33 mouse cellular contexts compared by ENCODE assay signal in genomic region chr3:134184042-134184441, GRCm38 (mm10). TPM values are rescaled to one million over a fixed set of nuclear protein-coding genes. Genes with fewer than 3 reads are reported as not detected.
DNase-seq lines count a peak whose midpoint lies in the region; ATAC-seq and TF ChIP-seq lines count a peak whose summit lies in the region.
"Had no signal": no experiment of that assay in that cellular context is flagged by ENCODE, and none has a peak within 500 bp of the region (broad histone marks: within the 10 kb centered on the region; RNA-seq: fewer than 3 reads in every experiment).

No protein-coding gene starts in this region.

- DNase-seq in embryo, embryonic 11 days = peak; percentile 26
- no peak for DNase-seq in embryo, embryonic 10 days (ENCODE audit: low spot score)
- peak; percentile 79 for DNase-seq in embryonic facial prominence, embryonic 11.5 days (ENCODE audit: low spot score)
- peak; percentile 33 for DNase-seq in forelimb bud, embryonic 11.5 days (ENCODE audit: low read depth, low spot score)
- no peak for DNase-seq in ovary, postnatal 10 days (ENCODE audit: low spot score)
- DNase-seq in midbrain, postnatal 0 days (ENCODE audit: low spot score) = no peak
- DNase-seq: adrenal gland, adult 8-10 months; adrenal gland, postnatal 25 days; cerebellum, adult 11-12 months; cerebellum, adult 8-10 months; cerebellum, postnatal 14 days; forebrain, postnatal 0 days; gastrocnemius, postnatal 10 days; gastrocnemius, postnatal 36 days; heart, adult 2 months; heart, postnatal 14 days; heart, postnatal 4 days; kidney, adult 18-20 months; kidney, adult 9 months had no signal

- ATAC-seq in embryonic facial prominence, embryonic 11.5 days (replicated peaks; ENCODE audit: insufficient number of reproducible peaks, low FRiP score, low TSS enrichment, low read depth) = peak; percentile 67
- ATAC-seq in midbrain, postnatal 0 days (ENCODE audit: low FRiP score) = no peak
- ATAC-seq: activated CD4-positive, CD25-positive, alpha-beta regulatory T cell, adult 4 months; CD4-positive, CD25-positive, alpha-beta regulatory T cell, adult 4 months; forebrain, embryonic 14.5 days; forebrain, postnatal 0 days; hindbrain, postnatal 0 days; inflammation-experienced regulatory T-cells, adult 6 months; intestine, embryonic 16.5 days had no signal

- no peaks in the 10 kb centered on the region for H3K4me1 ChIP-seq in embryonic facial prominence, embryonic 11.5 days (ENCODE audit: control insufficient read depth, insufficient read depth, low read length)
- no peaks in the 10 kb centered on the region for H3K4me1 ChIP-seq in midbrain, postnatal 0 days (ENCODE audit: insufficient read depth, low read length)
- H3K4me1 ChIP-seq: heart, embryonic 10.5 days had no signal

- no peaks in the 10 kb centered on the region for H3K36me3 ChIP-seq in embryonic facial prominence, embryonic 11.5 days (replicated peaks; ENCODE audit: control insufficient read depth, insufficient read depth, low read depth, low read length)
- no peaks in the 10 kb centered on the region for H3K36me3 ChIP-seq in midbrain, postnatal 0 days (ENCODE audit: insufficient read depth, low read length)
- H3K36me3 ChIP-seq: embryonic facial prominence, embryonic 13.5 days; forebrain, embryonic 10.5 days; heart, embryonic 10.5 days; heart, embryonic 13.5 days had no signal

- 47% methylated on average over 4 of the region's 4 CpGs for WGBS in embryonic facial prominence, embryonic 11.5 days
- WGBS in midbrain, postnatal 0 days = 91% methylated on average over 4 of the region's 4 CpGs

- TF ChIP-seq CTCF in midbrain, postnatal 0 days (IDR thresholded peaks at IDR 0.05) = no peak

- no peak overlapping the region for H3K4me2 ChIP-seq in embryonic facial prominence, embryonic 11.5 days (ENCODE audit: low read depth, low read length)
- no peak overlapping the region for H3K4me2 ChIP-seq in midbrain, postnatal 0 days (ENCODE audit: low read depth, low read length, poor library complexity, severe bottlenecking)
- H3K4me2 ChIP-seq: embryonic facial prominence, embryonic 13.5 days; heart, embryonic 13.5 days; hindbrain, embryonic 14.5 days had no signal

- no peak overlapping the region for H3K4me3 ChIP-seq in embryonic facial prominence, embryonic 11.5 days (ENCODE audit: low read depth, low read length)
- no peak overlapping the region for H3K4me3 ChIP-seq in midbrain, postnatal 0 days (ENCODE audit: low read depth, low read length)
- H3K4me3 ChIP-seq: embryonic facial prominence, embryonic 13.5 days; forebrain, embryonic 10.5 days; heart, adult 2 months; heart, embryonic 10.5 days; heart, embryonic 13.5 days had no signal

- no peaks in the 10 kb centered on the region for H3K27me3 ChIP-seq in embryonic facial prominence, embryonic 11.5 days (ENCODE audit: control insufficient read depth, insufficient read depth, low read length)
- H3K27me3 ChIP-seq in midbrain, postnatal 0 days (ENCODE audit: insufficient read depth, low read length) = no peaks in the 10 kb centered on the region
- H3K27me3 ChIP-seq: embryonic facial prominence, embryonic 13.5 days; heart, embryonic 13.5 days had no signal

- H3K9ac ChIP-seq in embryonic facial prominence, embryonic 11.5 days (replicated peaks; ENCODE audit: low read length) = no peak overlapping the region
- H3K9ac ChIP-seq in midbrain, postnatal 0 days (replicated peaks; ENCODE audit: low read length, poor library complexity, severe bottlenecking) = no peak overlapping the region
- H3K9ac ChIP-seq: embryonic facial prominence, embryonic 13.5 days; forebrain, postnatal 0 days; heart, embryonic 13.5 days; hindbrain, embryonic 14.5 days had no signal

- no peaks in the 10 kb centered on the region for H3K9me3 ChIP-seq in embryonic facial prominence, embryonic 11.5 days (replicated peaks; ENCODE audit: control insufficient read depth, low read length)
- no peaks in the 10 kb centered on the region for H3K9me3 ChIP-seq in midbrain, postnatal 0 days (ENCODE audit: low read length)
- H3K9me3 ChIP-seq: embryonic facial prominence, embryonic 13.5 days; forebrain, embryonic 10.5 days; heart, embryonic 10.5 days; heart, embryonic 13.5 days had no signal

- no peak overlapping the region for H3K27ac ChIP-seq in embryonic facial prominence, embryonic 11.5 days (replicated peaks; ENCODE audit: low read depth, low read length)
- no peak overlapping the region for H3K27ac ChIP-seq in midbrain, postnatal 0 days (ENCODE audit: low read depth, low read length)
- H3K27ac ChIP-seq: embryonic facial prominence, embryonic 13.5 days; forebrain, embryonic 10.5 days; heart, adult 2 months; heart, embryonic 10.5 days; heart, embryonic 13.5 days; hindbrain, embryonic 14.5 days; hindbrain, postnatal 0 days had no signal

RNA-seq across cellular contexts. Expression of gene Cxxc4, which starts 52.2 kb away (rescaled TPM):
- polyA plus RNA-seq in embryonic facial prominence, embryonic 11.5 days (2014; fragmentation: Nextera tagmentation; extraction: Ambion mirVana) = 9.8 and 10.7 TPM in 2 replicates
- 55.6 and 64.3 TPM in 2 replicates for total RNA-seq in midbrain, postnatal 0 days (2014; rRNA removed)
- polyA plus RNA-seq in midbrain, postnatal 0 days (2015; fragmentation: Nextera tagmentation; extraction: Ambion mirVana) = 35.9 and 39.6 TPM in 2 replicates
- total RNA-seq: common myeloid progenitor, adult 5-6 weeks; granulocyte monocyte progenitor cell, adult 5-6 weeks; MEL had no signal
- polyA plus RNA-seq: CD4-positive, CD25-positive, alpha-beta regulatory T cell, adult 4 months; inflammation-experienced regulatory T-cells, adult 6 months had no signal

Comparison
In these comparisons a context has a peak if more than half of its experiments do, and no peak if none do; other contexts are left out.
1. DNase-seq: peak in embryo, embryonic 11 days (single experiment), embryonic facial prominence, embryonic 11.5 days (single experiment) and forelimb bud, embryonic 11.5 days (single experiment); none in embryo, embryonic 10 days (single experiment), ovary, postnatal 10 days (single experiment) and midbrain, postnatal 0 days (single experiment).